8 mouse cellular contexts compared by ENCODE assay signal in the genomic region with DNA sequence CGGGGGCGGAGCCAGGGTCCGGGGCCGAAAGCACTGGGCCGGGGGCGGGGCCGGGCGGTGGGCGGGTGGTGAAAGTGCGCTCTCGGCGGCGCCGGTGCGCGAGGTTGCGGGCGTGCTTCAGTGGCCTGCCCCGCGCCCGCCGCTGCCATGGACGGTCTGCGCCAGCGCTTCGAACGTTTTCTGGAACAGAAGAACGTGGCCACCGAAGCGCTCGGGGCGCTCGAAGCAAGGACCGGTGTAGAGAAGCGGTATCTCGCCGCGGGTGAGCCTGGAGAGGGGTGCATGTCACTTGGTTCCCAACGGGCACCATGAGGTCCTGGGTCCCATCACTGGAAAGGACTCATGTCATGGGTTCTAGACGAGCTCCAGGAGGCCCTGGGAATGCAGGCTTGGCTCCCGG. TPM values are rescaled to one million over a fixed set of nuclear protein-coding genes. Genes with fewer than 3 reads are reported as not detected.
DNase-seq lines count a peak whose midpoint lies in the region; ATAC-seq and TF ChIP-seq lines count a peak whose summit lies in the region.

No protein-coding gene starts in this region.

- DNase-seq in kidney, postnatal 10 days = no peak
- DNase-seq in hindbrain, embryonic 14.5 days (ENCODE audit: low spot score) = no peak
- no peak for DNase-seq in frontal cortex, adult 2 months (ENCODE audit: extremely low spot score in 1 of 2, low spot score in 1 of 2)
- no peak for DNase-seq in layer of hippocampus, adult 9-11 months
- no peak for DNase-seq in spleen, postnatal 36 days (ENCODE audit: low spot score in 2 of 2)

- TF ChIP-seq POLR2A in cortical plate, adult 2 months (IDR thresholded peaks at IDR 0.05; ENCODE audit: extremely low read depth, insufficient read depth, low read length) = no peak

- 1% methylated on average over 41 of the region's 41 CpGs for WGBS in kidney, embryonic 15.5 days
- 1% methylated on average over 39 of the region's 41 CpGs for WGBS in hindbrain, embryonic 14.5 days
- WGBS in midbrain, embryonic 15.5 days = under 1% methylated on average over 39 of the region's 41 CpGs

- H3K36me3 ChIP-seq in kidney, embryonic 15.5 days = no peaks in the 10 kb centered on the region
- H3K36me3 ChIP-seq in hindbrain, embryonic 14.5 days (replicated peaks; ENCODE audit: control insufficient read depth, insufficient read depth) = no peaks in the 10 kb centered on the region
- H3K36me3 ChIP-seq in midbrain, embryonic 15.5 days (replicated peaks) = no peaks in the 10 kb centered on the region

- H3K9me3 ChIP-seq in kidney, embryonic 15.5 days (replicated peaks) = no peaks in the 10 kb centered on the region
- no peaks in the 10 kb centered on the region for H3K9me3 ChIP-seq in hindbrain, embryonic 14.5 days (ENCODE audit: control insufficient read depth, low read length)
- no peaks in the 10 kb centered on the region for H3K9me3 ChIP-seq in midbrain, embryonic 15.5 days

- no peak for ATAC-seq in kidney, embryonic 15.5 days (replicated peaks; ENCODE audit: low FRiP score)
- no peak for ATAC-seq in hindbrain, embryonic 14.5 days (ENCODE audit: low FRiP score)
- ATAC-seq in midbrain, embryonic 15.5 days (replicated peaks) = no peak; the same call in 1 of the 2 replicates

- H3K4me2 ChIP-seq in kidney, embryonic 15.5 days = peak overlapping the region; percentile 89
- H3K4me2 ChIP-seq in hindbrain, embryonic 14.5 days (replicated peaks) = peak overlapping the region; percentile 87
- peak overlapping the region; percentile 83 for H3K4me2 ChIP-seq in midbrain, embryonic 15.5 days

- H3K4me1 ChIP-seq in kidney, embryonic 15.5 days = peaks cover 28% of the 10 kb centered on the region
- H3K4me1 ChIP-seq in cortical plate, adult 2 months (ENCODE audit: control insufficient read depth, insufficient read depth, low read length) = no peaks in the 10 kb centered on the region
- H3K4me1 ChIP-seq in hindbrain, embryonic 14.5 days (replicated peaks; ENCODE audit: control insufficient read depth, insufficient read depth, low read length) = no peaks in the 10 kb centered on the region; the same call in 1 of the 2 replicates
- peaks cover 13% of the 10 kb centered on the region for H3K4me1 ChIP-seq in midbrain, embryonic 15.5 days

- no peak overlapping the region for H3K27ac ChIP-seq in kidney, embryonic 15.5 days
- H3K27ac ChIP-seq in cortical plate, adult 2 months (ENCODE audit: insufficient read depth, low read length) = no peak overlapping the region
- H3K27ac ChIP-seq in hindbrain, embryonic 14.5 days = no peak overlapping the region
- no peak overlapping the region for H3K27ac ChIP-seq in midbrain, embryonic 15.5 days

- H3K9ac ChIP-seq in kidney, embryonic 15.5 days = peak overlapping the region; percentile 47
- peak overlapping the region; percentile 58 for H3K9ac ChIP-seq in hindbrain, embryonic 14.5 days
- H3K9ac ChIP-seq in midbrain, embryonic 15.5 days = peak overlapping the region; percentile 36

- H3K27me3 ChIP-seq in kidney, embryonic 15.5 days = peaks cover 24% of the 10 kb centered on the region
- H3K27me3 ChIP-seq in hindbrain, embryonic 14.5 days (ENCODE audit: control insufficient read depth, insufficient read depth, low read length) = 0 out of 2 replicates have a peak, but pooled peaks cover under 1% of the 10 kb centered on the region
- H3K27me3 ChIP-seq in midbrain, embryonic 15.5 days (replicated peaks) = peaks cover 6% of the 10 kb centered on the region; the same call in 1 of the 2 replicates

- peak overlapping the region; percentile 54 for H3K4me3 ChIP-seq in kidney, embryonic 15.5 days (replicated peaks)
- peak overlapping the region; percentile 34 for H3K4me3 ChIP-seq in cortical plate, adult 2 months (ENCODE audit: insufficient read depth, low read length)
- peak overlapping the region; percentile 43 for H3K4me3 ChIP-seq in hindbrain, embryonic 14.5 days (replicated peaks; ENCODE audit: low read length)
- H3K4me3 ChIP-seq in midbrain, embryonic 15.5 days = peak overlapping the region; percentile 48

- no peak for TF ChIP-seq CTCF in cortical plate, adult 2 months (IDR thresholded peaks at IDR 0.05; ENCODE audit: extremely low read depth, insufficient read depth, low read length)

RNA-seq across cellular contexts. Expression of a gene that starts 0.3 kb away (rescaled TPM):
- 8.4 and 10.5 TPM in 2 replicates for polyA plus RNA-seq in kidney, embryonic 15.5 days (2015; fragmentation: Nextera tagmentation; extraction: Ambion mirVana)
- 5.7 and 6.3 TPM in 2 replicates for polyA plus RNA-seq in cortical plate, adult 2 months (2012; rRNA removed)
- polyA plus RNA-seq in hindbrain, embryonic 14.5 days (2014; fragmentation: Nextera tagmentation; extraction: Ambion mirVana) = 5.3 and 5.8 TPM in 2 replicates
- polyA plus RNA-seq in midbrain, embryonic 15.5 days (2015; fragmentation: Nextera tagmentation; extraction: Ambion mirVana) = 5.5 TPM in 2 replicates
- 4.9 and 6.0 TPM in 2 replicates for polyA plus RNA-seq in frontal cortex, adult 2 months (2012; rRNA removed)

RNA-seq across cellular contexts. Expression of a gene that starts 0.8 kb away (rescaled TPM):
- 5.8 and 9.1 TPM in 2 replicates for polyA plus RNA-seq in kidney, embryonic 15.5 days (2015; fragmentation: Nextera tagmentation; extraction: Ambion mirVana)
- polyA plus RNA-seq in cortical plate, adult 2 months (2012; rRNA removed) = 13.1 and 13.9 TPM in 2 replicates
- 4.4 and 4.7 TPM in 2 replicates for polyA plus RNA-seq in hindbrain, embryonic 14.5 days (2014; fragmentation: Nextera tagmentation; extraction: Ambion mirVana)
- polyA plus RNA-seq in midbrain, embryonic 15.5 days (2015; fragmentation: Nextera tagmentation; extraction: Ambion mirVana) = 4.4 and 5.8 TPM in 2 replicates
- 9.4 TPM in 2 replicates for polyA plus RNA-seq in frontal cortex, adult 2 months (2012; rRNA removed)

RNA-seq across cellular contexts. Expression of a gene that starts 9.7 kb away (rescaled TPM):
- polyA plus RNA-seq in kidney, embryonic 15.5 days (2015; fragmentation: Nextera tagmentation; extraction: Ambion mirVana) = 49.5 and 52.7 TPM in 2 replicates
- 51.9 and 52.3 TPM in 2 replicates for polyA plus RNA-seq in cortical plate, adult 2 months (2012; rRNA removed)
- 23.3 and 24.5 TPM in 2 replicates for polyA plus RNA-seq in hindbrain, embryonic 14.5 days (2014; fragmentation: Nextera tagmentation; extraction: Ambion mirVana)
- 25.4 and 28.0 TPM in 2 replicates for polyA plus RNA-seq in midbrain, embryonic 15.5 days (2015; fragmentation: Nextera tagmentation; extraction: Ambion mirVana)
- polyA plus RNA-seq in frontal cortex, adult 2 months (2012; rRNA removed) = 41.6 and 44.3 TPM in 2 replicates

RNA-seq across cellular contexts. Expression of a gene that starts 18.1 kb away (rescaled TPM):
- 3.6 and 5.2 TPM in 2 replicates for polyA plus RNA-seq in kidney, embryonic 15.5 days (2015; fragmentation: Nextera tagmentation; extraction: Ambion mirVana)
- polyA plus RNA-seq in cortical plate, adult 2 months (2012; rRNA removed) = 7.9 and 9.4 TPM in 2 replicates
- polyA plus RNA-seq in hindbrain, embryonic 14.5 days (2014; fragmentation: Nextera tagmentation; extraction: Ambion mirVana) = 0.84 and 0.90 TPM in 2 replicates
- polyA plus RNA-seq in midbrain, embryonic 15.5 days (2015; fragmentation: Nextera tagmentation; extraction: Ambion mirVana) = 0.67 and 0.79 TPM in 2 replicates
- 5.6 and 7.3 TPM in 2 replicates for polyA plus RNA-seq in frontal cortex, adult 2 months (2012; rRNA removed)

RNA-seq across cellular contexts. Expression of a gene that starts 26.2 kb away (rescaled TPM):
- polyA plus RNA-seq in kidney, embryonic 15.5 days (2015; fragmentation: Nextera tagmentation; extraction: Ambion mirVana) = 0.67 and 0.70 TPM in 2 replicates
- polyA plus RNA-seq in cortical plate, adult 2 months (2012; rRNA removed) = 36.3 and 40.3 TPM in 2 replicates
- 3.6 and 4.1 TPM in 2 replicates for polyA plus RNA-seq in hindbrain, embryonic 14.5 days (2014; fragmentation: Nextera tagmentation; extraction: Ambion mirVana)
- polyA plus RNA-seq in midbrain, embryonic 15.5 days (2015; fragmentation: Nextera tagmentation; extraction: Ambion mirVana) = 6.2 TPM in 2 replicates
- polyA plus RNA-seq in frontal cortex, adult 2 months (2012; rRNA removed) = 24.9 and 33.3 TPM in 2 replicates
